Mouse (Mus musculus) colon, adult 2 months (tissue): ENCODE data around the gene Pcdh18. TPM values are rescaled to one million over a fixed set of nuclear protein-coding genes. Genes with fewer than 3 reads are reported as not detected.

ENCODE experiments used
- polyA plus RNA-seq: library from polyadenylated mRNA; depleted of rRNA; stranded (reverse); fragments of >200 nt; gene quantifications from 2 replicates; pipeline ENCODE4 v1.2.3, GENCODE M21; 2012; rRNA removed

Pcdh18 gene
- 1.7 and 2.6 TPM in 2 replicates for polyA plus RNA-seq

GRCm38 (mm10) chr3:49756870-49757625, at the start of gene Pcdh18:
Gene Pcdh18, minus strand, starts transcription at chr3:49757325.

